Mouse (Mus musculus): ENCODE measurements at regions not wholly inside any gene's neighbourhood (a gene's known extent, or its start where the extent isn't known, plus 50 kb on each side); places are given as distances from the start of the nearest gene placed in this dataset.

- ATAC-seq (ENCODE audit: low FRiP score, low TSS enrichment): no peak
- Histone ChIP-seq H3K9ac (ENCODE audit: low read depth, low read length) (no peak overlapping the region), H3K4me2 (replicated peaks; ENCODE audit: low read depth, low read length) (no peak overlapping the region), H3K9me3 (ENCODE audit: control insufficient read depth, low read length) (no peaks in the 10 kb centered on the region), H3K27me3 (ENCODE audit: control insufficient read depth, insufficient read depth, low read length) (no peaks in the 10 kb centered on the region), H3K27ac (ENCODE audit: low read depth, low read length) (no peak overlapping the region), H3K4me1 (ENCODE audit: control insufficient read depth, insufficient read depth, low read length) (no peaks in the 10 kb centered on the region), H3K36me3 (ENCODE audit: control insufficient read depth, insufficient read depth, low read length) (no peaks in the 10 kb centered on the region), H3K4me3 (ENCODE audit: low read length) (no peak overlapping the region)
- WGBS: 84% methylated on average over 7 of the region's 7 CpGs
Measured at GRCm38 (mm10) chr15:6230618-6231017, 69.0 kb upstream of the Dab2 start.

GRCm38 (mm10) chr15:6231308-6232103, 68.1 kb upstream of the Dab2 start:
- Histone ChIP-seq H3K27me3 (ENCODE audit: control insufficient read depth, insufficient read depth, low read length) (no peaks in the 10 kb centered on the region), H3K9me3 (ENCODE audit: control insufficient read depth, low read length) (no peaks in the 10 kb centered on the region), H3K9ac (ENCODE audit: low read depth, low read length) (no peak overlapping the region), H3K27ac (ENCODE audit: low read depth, low read length) (no peak overlapping the region), H3K36me3 (ENCODE audit: control insufficient read depth, insufficient read depth, low read length) (no peaks in the 10 kb centered on the region), H3K4me3 (ENCODE audit: low read length) (no peak overlapping the region), H3K4me1 (ENCODE audit: control insufficient read depth, insufficient read depth, low read length) (no peaks in the 10 kb centered on the region), H3K4me2 (replicated peaks; ENCODE audit: low read depth, low read length) (no peak overlapping the region)
- WGBS: 65% methylated on average over 12 of the region's 12 CpGs
- no peak for ATAC-seq (ENCODE audit: low FRiP score, low TSS enrichment)

GRCm38 (mm10) chr15:6233621-6234020, 66.0 kb upstream of the Dab2 start:
- 32% methylated on average over 3 of the region's 3 CpGs for WGBS
- Histone ChIP-seq H3K36me3 (ENCODE audit: control insufficient read depth, insufficient read depth, low read length) (no peaks in the 10 kb centered on the region), H3K9ac (ENCODE audit: low read depth, low read length) (no peak overlapping the region), H3K4me2 (replicated peaks; ENCODE audit: low read depth, low read length) (no peak overlapping the region), H3K27me3 (ENCODE audit: control insufficient read depth, insufficient read depth, low read length) (no peaks in the 10 kb centered on the region), H3K9me3 (ENCODE audit: control insufficient read depth, low read length) (no peaks in the 10 kb centered on the region), H3K4me1 (ENCODE audit: control insufficient read depth, insufficient read depth, low read length) (no peaks in the 10 kb centered on the region), H3K27ac (ENCODE audit: low read depth, low read length) (no peak overlapping the region), H3K4me3 (ENCODE audit: low read length) (no peak overlapping the region)
- no peak for ATAC-seq (ENCODE audit: low FRiP score, low TSS enrichment)

GRCm38 (mm10) chr15:6236583-6236982, 63.0 kb upstream of the Dab2 start:
- Histone ChIP-seq H3K9ac (ENCODE audit: low read depth, low read length) (no peak overlapping the region), H3K4me3 (ENCODE audit: low read length) (no peak overlapping the region), H3K27me3 (ENCODE audit: control insufficient read depth, insufficient read depth, low read length) (no peaks in the 10 kb centered on the region), H3K36me3 (ENCODE audit: control insufficient read depth, insufficient read depth, low read length) (no peaks in the 10 kb centered on the region), H3K27ac (ENCODE audit: low read depth, low read length) (no peak overlapping the region), H3K4me2 (replicated peaks; ENCODE audit: low read depth, low read length) (no peak overlapping the region), H3K4me1 (ENCODE audit: control insufficient read depth, insufficient read depth, low read length) (no peaks in the 10 kb centered on the region), H3K9me3 (ENCODE audit: control insufficient read depth, low read length) (no peaks in the 10 kb centered on the region)
- ATAC-seq (ENCODE audit: low FRiP score, low TSS enrichment): no peak
- 91% methylated on average over 8 of the region's 8 CpGs for WGBS

GRCm38 (mm10) chr15:6237726-6238125, 61.9 kb upstream of the Dab2 start:
- Histone ChIP-seq H3K27ac (ENCODE audit: low read depth, low read length) (no peak overlapping the region), H3K36me3 (ENCODE audit: control insufficient read depth, insufficient read depth, low read length) (no peaks in the 10 kb centered on the region), H3K27me3 (ENCODE audit: control insufficient read depth, insufficient read depth, low read length) (no peaks in the 10 kb centered on the region), H3K9ac (ENCODE audit: low read depth, low read length) (no peak overlapping the region), H3K4me1 (ENCODE audit: control insufficient read depth, insufficient read depth, low read length) (no peaks in the 10 kb centered on the region), H3K4me3 (ENCODE audit: low read length) (no peak overlapping the region), H3K9me3 (ENCODE audit: control insufficient read depth, low read length) (no peaks in the 10 kb centered on the region), H3K4me2 (replicated peaks; ENCODE audit: low read depth, low read length) (no peak overlapping the region)
- peak; percentile 17; the same call in 1 of the 2 replicates for ATAC-seq (ENCODE audit: low FRiP score, low TSS enrichment)
- WGBS: 62% methylated on average over 8 of the region's 8 CpGs

GRCm38 (mm10) chr15:6238133-6238532, 61.5 kb upstream of the Dab2 start:
- H3K4me1 ChIP-seq (ENCODE audit: control insufficient read depth, insufficient read depth, low read length): no peaks in the 10 kb centered on the region
- H3K9me3 ChIP-seq (ENCODE audit: control insufficient read depth, low read length): no peaks in the 10 kb centered on the region
- no peak overlapping the region for H3K4me3 ChIP-seq (ENCODE audit: low read length)
- H3K27me3 ChIP-seq (ENCODE audit: control insufficient read depth, insufficient read depth, low read length): no peaks in the 10 kb centered on the region
- no peak overlapping the region for H3K4me2 ChIP-seq (replicated peaks; ENCODE audit: low read depth, low read length)
- ATAC-seq (ENCODE audit: low FRiP score, low TSS enrichment): peak; percentile 77; the same call in 1 of the 2 replicates
- H3K36me3 ChIP-seq (ENCODE audit: control insufficient read depth, insufficient read depth, low read length): no peaks in the 10 kb centered on the region
- no peak overlapping the region for H3K9ac ChIP-seq (ENCODE audit: low read depth, low read length)
- WGBS: 3% methylated on average over 6 of the region's 6 CpGs
- H3K27ac ChIP-seq (ENCODE audit: low read depth, low read length): no peak overlapping the region

- no peak overlapping the region for H3K4me3 ChIP-seq (ENCODE audit: low read length)
- H3K4me2 ChIP-seq (replicated peaks; ENCODE audit: low read depth, low read length): no peak overlapping the region
- no peaks in the 10 kb centered on the region for H3K4me1 ChIP-seq (ENCODE audit: control insufficient read depth, insufficient read depth, low read length)
- no peak overlapping the region for H3K9ac ChIP-seq (ENCODE audit: low read depth, low read length)
- H3K27ac ChIP-seq (ENCODE audit: low read depth, low read length): no peak overlapping the region
- H3K36me3 ChIP-seq (ENCODE audit: control insufficient read depth, insufficient read depth, low read length): no peaks in the 10 kb centered on the region
- ATAC-seq (ENCODE audit: low FRiP score, low TSS enrichment): no peak
- no peaks in the 10 kb centered on the region for H3K9me3 ChIP-seq (ENCODE audit: control insufficient read depth, low read length)
- H3K27me3 ChIP-seq (ENCODE audit: control insufficient read depth, insufficient read depth, low read length): no peaks in the 10 kb centered on the region
- 94% methylated on average over 3 of the region's 3 CpGs for WGBS
Measured at GRCm38 (mm10) chr15:6238755-6239154, 60.8 kb upstream of the Dab2 start.

GRCm38 (mm10) chr15:6242132-6242531, 57.5 kb upstream of the Dab2 start:
- H3K9ac ChIP-seq (ENCODE audit: low read depth, low read length): no peak overlapping the region
- no peak overlapping the region for H3K4me3 ChIP-seq (ENCODE audit: low read length)

GRCm38 (mm10) chr15:6244401-6244800, 55.2 kb upstream of the Dab2 start:
- peaks cover 10% of the 10 kb centered on the region; the same call in 1 of the 2 replicates for H3K4me1 ChIP-seq (ENCODE audit: control insufficient read depth, insufficient read depth, low read length)
- H3K4me3 ChIP-seq (ENCODE audit: low read length): no peak overlapping the region
- no peak overlapping the region for H3K9ac ChIP-seq (ENCODE audit: low read depth, low read length)
- no peak overlapping the region for H3K4me2 ChIP-seq (replicated peaks; ENCODE audit: low read depth, low read length)
- no peak for ATAC-seq (ENCODE audit: low FRiP score, low TSS enrichment)
- 70% methylated on average over 7 of the region's 7 CpGs for WGBS
- no peaks in the 10 kb centered on the region for H3K27me3 ChIP-seq (ENCODE audit: control insufficient read depth, insufficient read depth, low read length)
- H3K9me3 ChIP-seq (ENCODE audit: control insufficient read depth, low read length): no peaks in the 10 kb centered on the region
- H3K27ac ChIP-seq (ENCODE audit: low read depth, low read length): no peak overlapping the region
- H3K36me3 ChIP-seq (ENCODE audit: control insufficient read depth, insufficient read depth, low read length): no peaks in the 10 kb centered on the region

More at GRCm38 (mm10) chr15:6242132-6242531, 57.5 kb upstream of the Dab2 start:
- no peaks in the 10 kb centered on the region for H3K36me3 ChIP-seq (ENCODE audit: control insufficient read depth, insufficient read depth, low read length)
- H3K27ac ChIP-seq (ENCODE audit: low read depth, low read length): no peak overlapping the region
- peaks cover 9% of the 10 kb centered on the region; the same call in 1 of the 2 replicates for H3K4me1 ChIP-seq (ENCODE audit: control insufficient read depth, insufficient read depth, low read length)
- no peaks in the 10 kb centered on the region for H3K9me3 ChIP-seq (ENCODE audit: control insufficient read depth, low read length)
- no peak overlapping the region for H3K4me2 ChIP-seq (replicated peaks; ENCODE audit: low read depth, low read length)
- ATAC-seq (ENCODE audit: low FRiP score, low TSS enrichment): no peak
- WGBS: 70% methylated on average over 4 of the region's 4 CpGs
- H3K27me3 ChIP-seq (ENCODE audit: control insufficient read depth, insufficient read depth, low read length): no peaks in the 10 kb centered on the region

Measured in kidney, embryonic 14.5 days (tissue).